Mouse (Mus musculus) lung, postnatal 0 days (tissue): ENCODE measurements around the gene Pomgnt2.

Experiments
- CTCF ChIP-seq: IDR thresholded peaks from 2 replicates; pipeline ENCODE4 v1.5.1; 2016; ENCODE audit warnings: antibody characterized with exemption, mild to moderate bottlenecking
- EP300 ChIP-seq: IDR thresholded peaks from 2 replicates; pipeline ENCODE4 v1.6.1; 2016; ENCODE audit warnings: antibody characterized with exemption, mild to moderate bottlenecking, control low read depth

GRCm38 (mm10) chr9:121937944-121938355 is 59.0 kb downstream of the Pomgnt2 start:
- TF ChIP-seq EP300, result no peak
- TF ChIP-seq CTCF, result no peak
